Mouse (Mus musculus) midbrain, embryonic 16.5 days (tissue): ENCODE results near the gene Mrpl23. TPM values are rescaled to one million over a fixed set of nuclear protein-coding genes. Genes with fewer than 3 reads are reported as not detected.

Experiments used
- ATAC-seq: fragments of 200-750 bp; cut with Nextera tagmentation; 2 replicates; pipeline ENCODE4 v1.8.0; 2017; ENCODE audit warnings: moderate TSS enrichment
- H3K27ac ChIP-seq: fragments of 300-500 bp; sonication (generic); 2 replicates; pipeline ENCODE4 v1.5.1; 2014; ENCODE audit warnings: mild to moderate bottlenecking, low read length, mixed read lengths
- H3K27me3 ChIP-seq: fragments of 300-500 bp; sonication (generic); 2 replicates; pipeline ENCODE4 v1.6.1; 2014; ENCODE audit warnings: low read depth, low read length, mixed read lengths; ENCODE audit not compliant: control insufficient read depth, insufficient read depth
- H3K36me3 ChIP-seq: fragments of 300-500 bp; sonication (generic); 2 replicates; pipeline ENCODE4 v1.6.1; 2014; ENCODE audit warnings: mild to moderate bottlenecking, low read length, moderate library complexity, mixed read lengths; ENCODE audit not compliant: control insufficient read depth, insufficient read depth
- H3K4me1 ChIP-seq: fragments of 300-500 bp; sonication (generic); 2 replicates; pipeline ENCODE4 v1.6.1; 2014; ENCODE audit warnings: mild to moderate bottlenecking, low read length, mixed read lengths; ENCODE audit not compliant: control insufficient read depth, insufficient read depth
- H3K4me2 ChIP-seq: fragments of 300-500 bp; sonication (generic); 2 replicates; pipeline ENCODE4 v1.6.1; 2014; ENCODE audit warnings: mild to moderate bottlenecking, low read length, mixed read lengths
- H3K4me3 ChIP-seq: fragments of 300-500 bp; sonication (generic); 2 replicates; pipeline ENCODE4 v1.5.1; 2014; ENCODE audit warnings: low read depth, mild to moderate bottlenecking, low read length, moderate library complexity, mixed read lengths
- H3K9ac ChIP-seq: fragments of 300-500 bp; sonication (generic); 2 replicates; pipeline ENCODE4 v1.6.1; 2014; ENCODE audit warnings: low read depth, low read length, mixed read lengths
- H3K9me3 ChIP-seq: fragments of 300-500 bp; sonication (generic); replicated peaks from 2 replicates; pipeline ENCODE4 v1.6.1; 2014; ENCODE audit warnings: mild to moderate bottlenecking, low read length, mixed read lengths; ENCODE audit not compliant: control insufficient read depth, poor library complexity, severe bottlenecking
- WGBS: fragments of 180-500 bp; shearing (Covaris S2); extraction: QIAGEN DNeasy Blood & Tissue Kit; methylation state at CpG from one replicate; pipeline ENCODE4 v1.1.7; 2014; 5-methylcytosine and 5-hydroxymethylcytosine counted together
- polyA plus RNA-seq: library from polyadenylated mRNA; unstranded; fragments of >200 nt; fragmentation: Nextera tagmentation; extraction: Ambion mirVana; gene quantifications from 2 replicates; pipeline ENCODE4 v1.2.1, GENCODE M21; 2015

Gene Mrpl23
- polyA plus RNA-seq, 1 experiment from 2014 or later, result 18.6 TPM

- 69% methylated on average over 8 of the region's 8 CpGs for WGBS
- ATAC-seq, result no peak
- no peaks in the 10 kb centered on the region for H3K9me3 ChIP-seq
These were observed 7.3 kb downstream of the Mrpl23 start for GRCm38 (mm10) chr7:142539828-142540227.

GRCm38 (mm10) chr7:142542771-142543303 lies 10.4 kb downstream of the Mrpl23 start:
- no peak for ATAC-seq

More at GRCm38 (mm10) chr7:142539828-142540227, 7.3 kb downstream of the Mrpl23 start:
- Histone ChIP-seq H3K27ac (no peak overlapping the region), H3K9ac (no peak overlapping the region), H3K27me3 (no peaks in the 10 kb centered on the region), H3K4me3 (no peak overlapping the region), H3K4me1 (peaks cover 11% of the 10 kb centered on the region), H3K4me2 (no peak overlapping the region), H3K36me3 (0 out of 2 replicates have a peak, but pooled peaks cover 2% of the 10 kb centered on the region)

DNA sequence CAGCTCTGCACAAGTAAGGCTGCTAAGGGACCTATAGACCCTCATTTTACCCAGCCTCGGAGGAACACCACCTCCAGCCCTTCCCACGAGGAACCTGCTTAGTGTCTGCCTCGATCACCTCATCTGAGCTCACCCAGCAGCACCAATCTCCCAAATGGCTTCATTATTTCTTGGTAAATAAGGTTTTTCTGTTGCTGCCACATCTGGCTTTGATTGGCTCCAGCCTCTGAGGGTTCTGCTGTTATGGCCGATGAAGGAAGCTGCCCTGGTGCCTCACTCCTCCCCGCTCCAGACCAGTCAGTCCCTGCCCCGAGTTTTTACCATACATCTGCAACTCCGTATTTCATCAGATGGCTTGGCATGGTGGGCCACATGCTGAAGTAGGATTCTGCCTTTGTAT lies 13.5 kb downstream of the Mrpl23 start:
- H3K27me3 ChIP-seq, result no peaks in the 10 kb centered on the region
- no peaks in the 10 kb centered on the region for H3K9me3 ChIP-seq
- 88% methylated on average over 7 of the region's 7 CpGs for WGBS
- H3K4me1 ChIP-seq, result peaks cover 6% of the 10 kb centered on the region; the same call in 1 of the 2 replicates
- no peak for ATAC-seq
- no peak overlapping the region for H3K27ac ChIP-seq
- peaks cover 5% of the 10 kb centered on the region; the same call in 1 of the 2 replicates for H3K36me3 ChIP-seq
- H3K4me2 ChIP-seq, result no peak overlapping the region
- H3K4me3 ChIP-seq, result no peak overlapping the region
- no peak overlapping the region for H3K9ac ChIP-seq

More at GRCm38 (mm10) chr7:142542771-142543303, 10.4 kb downstream of the Mrpl23 start:
- Histone ChIP-seq H3K9me3 (no peaks in the 10 kb centered on the region), H3K4me1 (peaks cover 11% of the 10 kb centered on the region), H3K9ac (peak overlapping the region; percentile 53; the same call in 1 of the 2 replicates), H3K27ac (no peak overlapping the region), H3K27me3 (no peaks in the 10 kb centered on the region), H3K36me3 (peaks cover 5% of the 10 kb centered on the region; the same call in 1 of the 2 replicates), H3K4me2 (no peak overlapping the region), H3K4me3 (no peak overlapping the region)
- WGBS, result 18% methylated on average over 11 of the region's 11 CpGs

GRCm38 (mm10) chr7:142547874-142548273 lies 15.4 kb downstream of the Mrpl23 start:
- Histone ChIP-seq H3K27me3 (no peaks in the 10 kb centered on the region), H3K9me3 (no peaks in the 10 kb centered on the region), H3K27ac (no peak overlapping the region), H3K4me3 (no peak overlapping the region), H3K4me2 (no peak overlapping the region), H3K4me1 (peaks cover 2% of the 10 kb centered on the region; the same call in 1 of the 2 replicates), H3K9ac (no peak overlapping the region), H3K36me3 (peaks cover 5% of the 10 kb centered on the region; the same call in 1 of the 2 replicates)
- WGBS, result 85% methylated on average over 2 of the region's 2 CpGs
- ATAC-seq, result no peak

- Histone ChIP-seq H3K4me3 (no peak overlapping the region), H3K27me3 (no peaks in the 10 kb centered on the region), H3K4me1 (peaks cover 2% of the 10 kb centered on the region; the same call in 1 of the 2 replicates), H3K36me3 (peaks cover 5% of the 10 kb centered on the region; the same call in 1 of the 2 replicates), H3K9ac (no peak overlapping the region), H3K27ac (no peak overlapping the region), H3K4me2 (no peak overlapping the region), H3K9me3 (no peaks in the 10 kb centered on the region)
- WGBS, result 10% methylated on average over 6 of the region's 6 CpGs
- no peak for ATAC-seq
These were observed 16.2 kb downstream of the Mrpl23 start for GRCm38 (mm10) chr7:142548706-142549105.

DNA sequence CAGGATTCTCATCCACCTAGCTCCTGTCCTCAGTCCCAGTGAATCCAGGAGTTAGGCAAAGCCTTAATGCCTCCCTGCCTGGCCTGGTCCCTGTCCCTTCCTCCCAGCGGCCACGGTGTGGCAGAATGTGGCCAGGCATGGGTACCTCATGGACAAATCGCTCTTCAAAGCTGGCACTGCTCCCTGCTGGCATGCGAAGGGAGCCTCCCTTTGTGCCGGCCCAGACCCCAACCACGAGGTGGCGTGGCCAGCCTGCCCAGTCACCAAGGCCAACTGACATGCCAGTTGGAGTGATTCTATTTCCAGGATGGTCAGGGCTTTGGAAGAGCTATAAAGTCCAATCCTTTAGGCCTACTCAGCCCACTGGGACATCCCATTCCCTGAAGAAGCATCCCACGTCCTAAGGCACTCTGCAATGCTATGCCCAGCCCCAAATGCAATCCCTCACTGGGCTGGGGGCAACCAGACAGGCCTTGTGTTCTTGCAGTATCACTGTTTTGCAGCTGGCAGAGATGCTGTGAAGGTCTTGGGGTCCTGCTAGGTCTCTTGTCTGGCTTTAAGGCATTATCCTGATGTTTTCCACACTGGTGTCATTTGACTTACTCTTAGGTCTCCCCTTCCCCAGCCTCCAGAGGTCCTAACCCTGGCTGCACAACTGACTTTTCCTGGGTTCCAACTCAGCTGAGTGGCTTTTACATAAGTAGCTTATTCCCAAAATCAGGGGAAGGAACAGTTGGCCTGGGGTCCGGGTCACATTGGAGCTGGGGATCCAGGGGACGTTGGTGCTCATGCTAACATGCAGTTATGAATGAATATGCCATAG lies 17.7 kb downstream of the Mrpl23 start:
- no peak for ATAC-seq
- Histone ChIP-seq H3K36me3 (peaks cover 4% of the 10 kb centered on the region; the same call in 1 of the 2 replicates), H3K4me1 (peaks cover 2% of the 10 kb centered on the region; the same call in 1 of the 2 replicates), H3K4me3 (no peak overlapping the region), H3K27ac (no peak overlapping the region), H3K4me2 (no peak overlapping the region), H3K9ac (no peak overlapping the region), H3K27me3 (no peaks in the 10 kb centered on the region), H3K9me3 (no peaks in the 10 kb centered on the region)
- 88% methylated on average over 10 of the region's 10 CpGs for WGBS

DNA sequence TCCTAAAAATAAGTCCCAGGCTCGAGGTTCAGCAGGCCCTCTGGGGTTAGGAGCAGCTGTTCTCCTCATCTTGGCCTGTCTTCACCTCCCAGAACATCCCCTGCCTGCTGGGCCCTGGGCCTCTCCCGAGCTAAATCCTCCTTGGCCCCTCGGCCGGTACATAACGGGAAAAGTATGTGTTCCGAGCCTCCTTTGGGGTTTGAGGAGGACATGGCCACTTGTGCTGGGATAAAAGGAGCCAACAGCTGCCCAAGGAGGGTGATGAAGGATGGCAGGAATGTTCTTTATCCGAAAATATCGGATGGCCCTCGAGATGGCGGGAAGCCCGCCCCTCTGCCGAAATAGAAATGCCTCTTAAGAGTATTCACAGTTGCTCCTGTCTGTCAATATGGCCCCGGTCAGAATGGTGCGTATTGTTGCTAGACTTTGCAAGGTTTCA lies 18.5 kb downstream of the Mrpl23 start:
- no peak overlapping the region for H3K4me2 ChIP-seq
- no peak overlapping the region for H3K27ac ChIP-seq
- WGBS, result 84% methylated on average over 14 of the region's 14 CpGs
- no peak for ATAC-seq
- no peak overlapping the region for H3K9ac ChIP-seq
- H3K36me3 ChIP-seq, result no peaks in the 10 kb centered on the region
- no peaks in the 10 kb centered on the region for H3K27me3 ChIP-seq
- H3K4me1 ChIP-seq, result peaks cover 2% of the 10 kb centered on the region; the same call in 1 of the 2 replicates
- H3K9me3 ChIP-seq, result no peaks in the 10 kb centered on the region
- H3K4me3 ChIP-seq, result no peak overlapping the region

DNA sequence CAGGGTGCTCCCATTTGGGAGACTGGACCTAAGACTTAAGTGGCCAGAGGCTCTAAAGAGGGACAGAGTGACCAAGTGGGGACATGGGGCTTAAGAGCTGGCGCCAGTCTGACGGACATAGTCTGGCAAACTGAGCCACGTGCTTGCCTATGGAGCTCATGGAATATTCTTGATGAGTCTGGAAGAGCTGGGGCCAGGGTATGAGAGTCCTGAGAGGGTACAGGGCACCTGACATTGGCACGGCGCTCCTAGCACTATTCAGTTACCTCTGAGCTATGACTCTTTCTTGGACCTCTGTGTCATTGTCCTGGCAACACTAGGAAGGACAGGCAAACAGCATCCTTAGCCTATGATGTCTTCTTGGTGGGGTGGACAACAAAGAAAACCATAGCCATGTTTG lies 19.2 kb downstream of the Mrpl23 start:
- H3K27ac ChIP-seq, result no peak overlapping the region
- H3K4me2 ChIP-seq, result no peak overlapping the region
- no peak for ATAC-seq
- no peak overlapping the region for H3K4me3 ChIP-seq
- 97% methylated on average over 5 of the region's 5 CpGs for WGBS
- peaks cover 2% of the 10 kb centered on the region; the same call in 1 of the 2 replicates for H3K4me1 ChIP-seq
- no peak overlapping the region for H3K9ac ChIP-seq
- H3K36me3 ChIP-seq, result no peaks in the 10 kb centered on the region
- H3K9me3 ChIP-seq, result no peaks in the 10 kb centered on the region
- no peaks in the 10 kb centered on the region for H3K27me3 ChIP-seq
